Mouse (Mus musculus): ENCODE measurements around the gene Olfr311.

The Olfr311 gene

GRCm38 (mm10) chr11:58883756-58884155 lies 44.7 kb downstream of the Olfr311 start:
- no peak for DNase-seq

GRCm38 (mm10) chr11:58890511-58890910 lies 51.5 kb downstream of the Olfr311 start:
- no peak for DNase-seq
